Mouse (Mus musculus): ENCODE results near the gene Atg16l1. TPM values are rescaled to one million over a fixed set of nuclear protein-coding genes. Genes with fewer than 3 reads are reported as not detected.

The Atg16l1 gene
- polyA plus RNA-seq, 1 experiment from 2014 or later: 29.7 TPM

- 77% methylated on average over 2 of the region's 2 CpGs for WGBS
- Histone ChIP-seq H3K4me3 (ENCODE audit: low read length) (no peak overlapping the region), H3K4me1 (ENCODE audit: insufficient read depth, low read length) (no peaks in the 10 kb centered on the region), H3K9ac (replicated peaks; ENCODE audit: low read length) (no peak overlapping the region), H3K27me3 (ENCODE audit: insufficient read depth, low read length) (no peaks in the 10 kb centered on the region), H3K27ac (ENCODE audit: low read length) (no peak overlapping the region), H3K36me3 (ENCODE audit: insufficient read depth, low read length) (no peaks in the 10 kb centered on the region), H3K4me2 (replicated peaks; ENCODE audit: low read depth, low read length) (no peak overlapping the region), H3K9me3 (ENCODE audit: low read length) (no peaks in the 10 kb centered on the region)
- no peak for ATAC-seq (ENCODE audit: low FRiP score, low TSS enrichment)
Observed at GRCm38 (mm10) chr1:87729070-87729469, 26.6 kb upstream of the Atg16l1 start.

DNA sequence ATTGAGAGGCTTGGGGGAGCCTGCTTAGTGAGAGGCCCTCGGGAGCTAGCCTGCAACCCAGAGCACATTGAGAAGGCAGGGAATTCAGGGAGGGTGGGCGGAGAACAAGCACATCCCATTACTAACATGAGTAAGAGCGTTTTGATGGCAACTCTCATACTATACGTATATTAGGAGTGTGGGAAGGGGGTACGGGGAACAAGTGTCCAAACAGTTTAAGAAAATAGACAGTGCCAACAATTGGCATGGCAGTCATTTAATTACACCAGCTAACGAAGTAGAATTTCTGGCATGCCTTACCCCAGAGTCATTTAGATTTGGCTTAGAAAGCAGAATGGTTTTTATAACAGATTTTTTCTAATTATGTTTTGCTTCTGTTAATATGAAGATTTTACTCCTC lies 25.8 kb upstream of the Atg16l1 start:
- Histone ChIP-seq H3K36me3 (ENCODE audit: insufficient read depth, low read length) (no peaks in the 10 kb centered on the region), H3K9ac (replicated peaks; ENCODE audit: low read length) (no peak overlapping the region), H3K4me3 (ENCODE audit: low read length) (no peak overlapping the region), H3K9me3 (ENCODE audit: low read length) (no peaks in the 10 kb centered on the region), H3K27me3 (ENCODE audit: insufficient read depth, low read length) (no peaks in the 10 kb centered on the region), H3K4me1 (ENCODE audit: insufficient read depth, low read length) (no peaks in the 10 kb centered on the region), H3K27ac (ENCODE audit: low read length) (no peak overlapping the region), H3K4me2 (replicated peaks; ENCODE audit: low read depth, low read length) (no peak overlapping the region)
- 82% methylated on average over 6 of the region's 6 CpGs for WGBS
- ATAC-seq (ENCODE audit: low FRiP score, low TSS enrichment): no peak

GRCm38 (mm10) chr1:87730271-87730670 lies 25.4 kb upstream of the Atg16l1 start:
- H3K9ac ChIP-seq (replicated peaks; ENCODE audit: low read length): no peak overlapping the region
- no peaks in the 10 kb centered on the region for H3K4me1 ChIP-seq (ENCODE audit: insufficient read depth, low read length)
- no peaks in the 10 kb centered on the region for H3K9me3 ChIP-seq (ENCODE audit: low read length)
- 84% methylated on average over 7 of the region's 7 CpGs for WGBS
- H3K4me2 ChIP-seq (replicated peaks; ENCODE audit: low read depth, low read length): no peak overlapping the region
- H3K4me3 ChIP-seq (ENCODE audit: low read length): no peak overlapping the region
- H3K27me3 ChIP-seq (ENCODE audit: insufficient read depth, low read length): no peaks in the 10 kb centered on the region
- ATAC-seq (ENCODE audit: low FRiP score, low TSS enrichment): no peak
- H3K36me3 ChIP-seq (ENCODE audit: insufficient read depth, low read length): no peaks in the 10 kb centered on the region
- no peak overlapping the region for H3K27ac ChIP-seq (ENCODE audit: low read length)

DNA sequence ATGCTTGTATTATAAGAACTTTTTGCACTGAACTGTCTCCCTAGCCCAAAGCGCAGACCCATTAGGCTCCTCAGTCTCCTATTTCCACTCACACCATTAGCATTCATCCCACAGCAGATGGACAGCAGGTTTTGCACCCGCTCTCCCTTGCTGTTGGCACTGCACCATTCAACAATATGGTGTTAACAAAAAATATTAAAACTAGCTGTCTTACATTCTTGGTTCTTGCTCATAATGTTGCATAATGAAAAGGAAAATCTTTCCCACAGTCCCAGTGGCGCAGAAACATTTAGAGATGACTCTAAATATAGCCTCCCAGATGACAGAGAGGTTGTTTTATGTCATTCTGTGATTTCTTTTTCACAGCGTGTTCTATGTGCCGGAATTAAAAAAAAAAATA lies 22.5 kb upstream of the Atg16l1 start:
- 78% methylated on average over 5 of the region's 5 CpGs for WGBS

DNA sequence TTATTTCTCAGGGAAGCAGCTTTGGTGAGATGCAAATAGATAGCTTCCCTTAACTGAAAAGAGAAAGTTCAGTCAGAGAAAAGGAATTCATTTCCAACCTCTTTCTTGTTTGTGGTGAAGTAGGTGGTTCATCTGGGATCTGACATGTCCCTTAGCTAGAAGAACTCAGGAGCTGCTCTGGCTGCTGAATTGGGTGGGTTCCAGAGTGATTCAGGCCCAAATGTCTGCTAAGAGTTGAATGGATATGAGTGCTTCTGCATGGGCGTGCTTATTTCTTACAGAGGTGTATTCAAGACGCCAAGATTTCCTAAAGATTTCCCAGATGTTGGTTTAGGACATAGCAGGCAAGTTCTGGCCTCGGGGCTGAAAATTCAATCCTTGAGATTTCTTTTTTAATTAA lies 21.5 kb upstream of the Atg16l1 start:
- ATAC-seq (ENCODE audit: low FRiP score, low TSS enrichment): no peak
- WGBS: 74% methylated on average over 3 of the region's 3 CpGs
- Histone ChIP-seq H3K27ac (ENCODE audit: low read length) (no peak overlapping the region), H3K9me3 (ENCODE audit: low read length) (no peaks in the 10 kb centered on the region), H3K9ac (replicated peaks; ENCODE audit: low read length) (no peak overlapping the region), H3K36me3 (ENCODE audit: insufficient read depth, low read length) (no peaks in the 10 kb centered on the region), H3K4me1 (ENCODE audit: insufficient read depth, low read length) (no peaks in the 10 kb centered on the region), H3K4me3 (ENCODE audit: low read length) (no peak overlapping the region), H3K4me2 (replicated peaks; ENCODE audit: low read depth, low read length) (no peak overlapping the region), H3K27me3 (ENCODE audit: insufficient read depth, low read length) (no peaks in the 10 kb centered on the region)

More for the DNA sequence above, 22.5 kb upstream of the Atg16l1 start:
- Histone ChIP-seq H3K9me3 (ENCODE audit: low read length) (no peaks in the 10 kb centered on the region), H3K27me3 (ENCODE audit: insufficient read depth, low read length) (no peaks in the 10 kb centered on the region), H3K4me1 (ENCODE audit: insufficient read depth, low read length) (no peaks in the 10 kb centered on the region), H3K4me2 (replicated peaks; ENCODE audit: low read depth, low read length) (no peak overlapping the region), H3K4me3 (ENCODE audit: low read length) (no peak overlapping the region), H3K27ac (ENCODE audit: low read length) (no peak overlapping the region), H3K9ac (replicated peaks; ENCODE audit: low read length) (no peak overlapping the region), H3K36me3 (ENCODE audit: insufficient read depth, low read length) (no peaks in the 10 kb centered on the region)
- no peak for ATAC-seq (ENCODE audit: low FRiP score, low TSS enrichment)

- no peak for ATAC-seq (ENCODE audit: low FRiP score, low TSS enrichment)
- 69% methylated on average over 6 of the region's 6 CpGs for WGBS
Observed at GRCm38 (mm10) chr1:87740584-87741290, 14.9 kb upstream of the Atg16l1 start.

GRCm38 (mm10) chr1:87749360-87749973 lies 6.2 kb upstream of the Atg16l1 start:
- Histone ChIP-seq H3K27me3 (ENCODE audit: insufficient read depth, low read length) (no peaks in the 10 kb centered on the region), H3K4me2 (replicated peaks; ENCODE audit: low read depth, low read length) (no peak overlapping the region), H3K4me1 (ENCODE audit: insufficient read depth, low read length) (no peaks in the 10 kb centered on the region), H3K4me3 (ENCODE audit: low read length) (no peak overlapping the region), H3K9me3 (ENCODE audit: low read length) (no peaks in the 10 kb centered on the region), H3K36me3 (ENCODE audit: insufficient read depth, low read length) (no peaks in the 10 kb centered on the region), H3K9ac (replicated peaks; ENCODE audit: low read length) (no peak overlapping the region), H3K27ac (ENCODE audit: low read length) (no peak overlapping the region)
- no peak for ATAC-seq (ENCODE audit: low FRiP score, low TSS enrichment)

More at GRCm38 (mm10) chr1:87740584-87741290, 14.9 kb upstream of the Atg16l1 start:
- Histone ChIP-seq H3K9ac (replicated peaks; ENCODE audit: low read length) (no peak overlapping the region), H3K4me2 (replicated peaks; ENCODE audit: low read depth, low read length) (no peak overlapping the region), H3K27ac (ENCODE audit: low read length) (no peak overlapping the region), H3K9me3 (ENCODE audit: low read length) (no peaks in the 10 kb centered on the region), H3K4me1 (ENCODE audit: insufficient read depth, low read length) (no peaks in the 10 kb centered on the region), H3K36me3 (ENCODE audit: insufficient read depth, low read length) (no peaks in the 10 kb centered on the region), H3K27me3 (ENCODE audit: insufficient read depth, low read length) (0 out of 2 replicates have a peak, but pooled peaks cover 3% of the 10 kb centered on the region), H3K4me3 (ENCODE audit: low read length) (no peak overlapping the region)

DNA sequence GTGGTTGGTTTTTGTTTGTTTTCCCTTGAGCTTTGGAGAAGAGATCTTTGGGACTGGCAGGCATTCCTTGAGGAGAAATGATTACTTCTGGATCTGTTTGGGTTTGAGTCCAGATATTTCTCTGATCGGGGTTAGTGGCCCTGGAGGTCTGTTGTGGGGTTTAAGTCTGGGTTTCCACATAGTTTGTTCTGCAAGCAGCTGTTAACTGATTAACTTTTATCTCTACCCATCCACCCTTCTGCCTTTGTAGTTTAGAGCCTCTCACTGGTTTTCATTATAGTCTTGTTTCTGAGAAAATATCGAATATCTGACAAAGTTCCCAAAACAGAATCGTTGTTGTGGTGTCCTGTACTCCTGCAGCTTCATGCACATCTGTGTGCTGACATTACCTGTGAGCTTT lies 8.2 kb downstream of the Atg16l1 start:
- WGBS: 93% methylated on average over 3 of the region's 3 CpGs

DNA sequence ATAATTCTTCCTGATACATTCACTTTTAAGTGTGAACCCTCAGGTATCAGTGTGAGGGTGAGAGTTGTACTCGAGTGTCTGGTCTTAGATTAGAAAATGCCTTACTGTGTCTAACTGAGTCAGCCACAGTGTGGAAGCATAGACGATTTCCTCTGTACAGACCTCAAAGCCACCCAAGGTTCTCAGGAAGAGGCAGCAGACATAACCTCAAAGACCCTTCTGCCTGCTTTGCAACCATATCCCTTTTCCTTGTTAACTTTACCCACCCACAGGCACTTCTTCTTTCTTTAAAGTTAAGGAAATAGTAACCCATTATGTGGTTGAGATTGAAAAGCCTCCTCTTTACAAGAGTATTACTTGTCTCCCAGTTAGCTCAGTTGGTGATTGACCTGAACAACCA lies 10.1 kb downstream of the Atg16l1 start:
- no peaks in the 10 kb centered on the region for H3K4me1 ChIP-seq (ENCODE audit: insufficient read depth, low read length)
- H3K4me3 ChIP-seq (ENCODE audit: low read length): no peak overlapping the region
- no peak overlapping the region for H3K9ac ChIP-seq (replicated peaks; ENCODE audit: low read length)
- no peak for ATAC-seq (ENCODE audit: low FRiP score, low TSS enrichment)
- 85% methylated on average over 2 of the region's 2 CpGs for WGBS
- H3K27ac ChIP-seq (ENCODE audit: low read length): no peak overlapping the region
- H3K4me2 ChIP-seq (replicated peaks; ENCODE audit: low read depth, low read length): no peak overlapping the region
- H3K27me3 ChIP-seq (ENCODE audit: insufficient read depth, low read length): no peaks in the 10 kb centered on the region
- H3K9me3 ChIP-seq (ENCODE audit: low read length): no peaks in the 10 kb centered on the region
- H3K36me3 ChIP-seq (ENCODE audit: insufficient read depth, low read length): peaks cover 81% of the 10 kb centered on the region

More for the DNA sequence above, 8.2 kb downstream of the Atg16l1 start:
- no peak for ATAC-seq (ENCODE audit: low FRiP score, low TSS enrichment)
- Histone ChIP-seq H3K4me1 (ENCODE audit: insufficient read depth, low read length) (no peaks in the 10 kb centered on the region), H3K36me3 (ENCODE audit: insufficient read depth, low read length) (peaks cover 81% of the 10 kb centered on the region), H3K9ac (replicated peaks; ENCODE audit: low read length) (no peak overlapping the region), H3K27me3 (ENCODE audit: insufficient read depth, low read length) (no peaks in the 10 kb centered on the region), H3K9me3 (ENCODE audit: low read length) (no peaks in the 10 kb centered on the region), H3K27ac (ENCODE audit: low read length) (no peak overlapping the region), H3K4me2 (replicated peaks; ENCODE audit: low read depth, low read length) (no peak overlapping the region), H3K4me3 (ENCODE audit: low read length) (no peak overlapping the region)

DNA sequence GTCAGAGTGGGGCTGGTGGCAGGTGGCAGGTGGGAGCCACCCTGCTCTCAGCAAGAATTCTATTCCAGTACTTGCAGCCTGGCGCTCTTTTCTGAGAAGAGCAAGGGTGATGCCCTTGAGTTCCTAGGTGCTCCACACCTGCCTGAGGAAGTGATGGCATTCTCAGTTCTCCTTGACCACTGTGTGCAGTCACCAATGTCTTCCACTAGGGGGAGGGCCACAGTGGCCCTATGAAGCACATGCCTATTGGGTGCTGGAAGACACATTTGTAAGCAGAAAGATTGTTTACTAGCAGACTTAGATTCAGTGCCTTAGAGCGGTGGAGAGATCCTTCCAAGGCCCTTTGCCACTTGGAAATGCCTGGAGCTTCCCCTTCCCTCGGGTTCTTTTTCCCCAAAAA lies 10.6 kb downstream of the Atg16l1 start:
- H3K4me3 ChIP-seq (ENCODE audit: low read length): no peak overlapping the region
- H3K4me1 ChIP-seq (ENCODE audit: insufficient read depth, low read length): no peaks in the 10 kb centered on the region
- no peak overlapping the region for H3K9ac ChIP-seq (replicated peaks; ENCODE audit: low read length)
- H3K27me3 ChIP-seq (ENCODE audit: insufficient read depth, low read length): no peaks in the 10 kb centered on the region
- H3K9me3 ChIP-seq (ENCODE audit: low read length): no peaks in the 10 kb centered on the region
- 90% methylated on average over 3 of the region's 3 CpGs for WGBS
- no peak for ATAC-seq (ENCODE audit: low FRiP score, low TSS enrichment)
- H3K4me2 ChIP-seq (replicated peaks; ENCODE audit: low read depth, low read length): no peak overlapping the region
- H3K27ac ChIP-seq (ENCODE audit: low read length): no peak overlapping the region
- peaks cover 86% of the 10 kb centered on the region for H3K36me3 ChIP-seq (ENCODE audit: insufficient read depth, low read length)
